Mouse (Mus musculus): ENCODE data around the gene Cenpm.

Cenpm gene

GRCm38 (mm10) chr15:82216142-82216827 is 28.3 kb downstream of the Cenpm start:
- no peak for DNase-seq (ENCODE audit: extremely low read depth, low read depth, low spot score)

GRCm38 (mm10) chr15:82215332-82216046 is 29.1 kb downstream of the Cenpm start:
- no peak for DNase-seq (ENCODE audit: extremely low read depth, low read depth, low spot score)

GRCm38 (mm10) chr15:82213222-82213621 is 31.3 kb downstream of the Cenpm start:
- no peak for DNase-seq (ENCODE audit: extremely low read depth, low read depth, low spot score)

GRCm38 (mm10) chr15:82212752-82213063 is 31.8 kb downstream of the Cenpm start, which contains the start of gene Shisa8:
Shisa8 (minus strand) TSS chr15:82212815.
- DNase-seq (ENCODE audit: extremely low read depth, low read depth, low spot score) = no peak

- no peak for DNase-seq (ENCODE audit: extremely low read depth, low read depth, low spot score)
Observed at GRCm38 (mm10) chr15:82211911-82212751, 32.4 kb downstream of the Cenpm start.

GRCm38 (mm10) chr15:82211281-82211680 is 33.3 kb downstream of the Cenpm start:
- DNase-seq (ENCODE audit: extremely low read depth, low read depth, low spot score) = no peak

GRCm38 (mm10) chr15:82210801-82211200 is 33.7 kb downstream of the Cenpm start:
- no peak for DNase-seq (ENCODE audit: extremely low read depth, low read depth, low spot score)

GRCm38 (mm10) chr15:82209295-82210050 is 35.1 kb downstream of the Cenpm start:
- no peak for DNase-seq (ENCODE audit: extremely low read depth, low read depth, low spot score)

- no peak for DNase-seq (ENCODE audit: extremely low read depth, low read depth, low spot score)
Observed at GRCm38 (mm10) chr15:82208307-82208706, 36.2 kb downstream of the Cenpm start.

GRCm38 (mm10) chr15:82207504-82208219 is 36.9 kb downstream of the Cenpm start:
- DNase-seq (ENCODE audit: extremely low read depth, low read depth, low spot score) = no peak

- no peak for DNase-seq (ENCODE audit: extremely low read depth, low read depth, low spot score)
Observed at GRCm38 (mm10) chr15:82207105-82207459, 37.5 kb downstream of the Cenpm start.

- DNase-seq (ENCODE audit: extremely low read depth, low read depth, low spot score) = no peak
Observed at GRCm38 (mm10) chr15:82206365-82207104, 38.0 kb downstream of the Cenpm start.

GRCm38 (mm10) chr15:82204680-82205371 is 39.7 kb downstream of the Cenpm start:
- DNase-seq (ENCODE audit: extremely low read depth, low read depth, low spot score) = no peak

- DNase-seq (ENCODE audit: extremely low read depth, low read depth, low spot score) = no peak
Observed at GRCm38 (mm10) chr15:82203611-82204351, 40.8 kb downstream of the Cenpm start.

- no peak for DNase-seq (ENCODE audit: extremely low read depth, low read depth, low spot score)
Observed at GRCm38 (mm10) chr15:82203090-82203489, 41.5 kb downstream of the Cenpm start.

GRCm38 (mm10) chr15:82202086-82202485 is 42.5 kb downstream of the Cenpm start:
- no peak for DNase-seq (ENCODE audit: extremely low read depth, low read depth, low spot score)

- DNase-seq (ENCODE audit: extremely low read depth, low read depth, low spot score) = no peak
Observed at GRCm38 (mm10) chr15:82199546-82199945, 45.0 kb downstream of the Cenpm start.

- DNase-seq (ENCODE audit: extremely low read depth, low read depth, low spot score) = no peak
Observed at GRCm38 (mm10) chr15:82198342-82198741, 46.2 kb downstream of the Cenpm start.

All from fat pad, adult 2 months (tissue).